Mouse (Mus musculus) kidney, postnatal 36 days (tissue): ENCODE measurements around the gene Gm20388.

Experiments used
- DNase-seq, 2 experiments: peaks; one replicate each; pipeline ENCODE4 v3.0.0; 2021 to 2022; ENCODE audit warnings: mixed read lengths in 2 of 2

The Gm20388 gene

DNA sequence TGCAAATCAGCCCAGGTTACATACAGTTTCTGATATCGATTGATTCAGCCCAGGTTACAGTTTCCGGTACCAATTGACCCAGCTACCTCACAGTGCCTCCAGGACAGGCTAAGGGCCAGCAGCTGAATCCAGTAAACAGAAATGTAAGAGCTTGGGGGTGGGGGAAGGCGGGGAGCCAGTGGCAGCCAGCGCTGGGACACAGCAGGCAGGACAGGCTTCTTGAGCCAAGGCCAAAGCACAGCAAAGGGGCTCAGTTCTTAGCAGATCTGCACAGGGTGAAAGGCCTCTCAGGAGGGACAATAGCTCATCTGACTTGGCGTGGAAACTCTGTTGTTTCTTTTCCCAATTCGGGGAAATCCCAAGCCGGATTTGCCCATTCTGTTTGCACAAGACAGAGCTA is 3866.7 kb downstream of the Gm20388 start:
- no peak for DNase-seq

DNA sequence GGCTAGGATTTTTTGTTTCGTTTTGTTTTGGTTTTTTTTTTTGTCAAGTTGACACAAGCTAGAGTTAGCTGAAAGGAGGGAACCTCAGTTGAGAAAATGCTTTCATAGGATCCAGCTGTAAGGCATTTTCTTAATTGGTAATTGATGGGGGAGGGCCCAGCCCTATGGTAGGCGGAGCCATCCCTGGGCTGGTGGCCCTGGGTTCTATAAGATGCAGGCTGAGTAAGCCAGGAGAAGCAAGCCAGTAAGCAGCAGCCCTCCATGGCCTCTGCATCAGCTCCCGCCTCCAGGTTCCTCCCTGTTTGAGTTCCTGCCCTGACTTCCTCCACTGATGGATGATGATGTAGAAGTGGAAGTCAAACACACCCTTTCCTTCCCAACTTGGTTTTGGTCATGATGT is 3869.8 kb downstream of the Gm20388 start:
- no peak for DNase-seq

DNA sequence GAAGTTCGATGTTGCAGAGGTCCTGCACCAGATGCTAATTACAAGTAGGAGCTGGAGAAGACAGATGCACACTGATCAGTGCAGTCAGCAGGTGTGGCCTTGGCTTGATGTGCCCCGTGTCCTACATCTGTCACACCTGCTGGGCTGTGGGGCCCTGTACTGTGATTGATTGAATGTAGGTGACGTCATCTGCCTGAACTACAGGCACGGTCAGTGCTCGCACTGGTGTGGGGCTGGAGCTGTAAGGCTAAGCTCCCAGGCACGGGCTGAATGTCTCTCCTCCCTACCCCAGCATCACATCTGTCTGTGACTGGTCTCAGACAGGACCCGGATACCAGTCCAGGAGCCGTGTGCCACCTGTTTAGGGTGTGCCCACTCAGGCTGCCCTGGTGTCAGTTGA is 3870.6 kb downstream of the Gm20388 start:
- DNase-seq: no peak

DNA sequence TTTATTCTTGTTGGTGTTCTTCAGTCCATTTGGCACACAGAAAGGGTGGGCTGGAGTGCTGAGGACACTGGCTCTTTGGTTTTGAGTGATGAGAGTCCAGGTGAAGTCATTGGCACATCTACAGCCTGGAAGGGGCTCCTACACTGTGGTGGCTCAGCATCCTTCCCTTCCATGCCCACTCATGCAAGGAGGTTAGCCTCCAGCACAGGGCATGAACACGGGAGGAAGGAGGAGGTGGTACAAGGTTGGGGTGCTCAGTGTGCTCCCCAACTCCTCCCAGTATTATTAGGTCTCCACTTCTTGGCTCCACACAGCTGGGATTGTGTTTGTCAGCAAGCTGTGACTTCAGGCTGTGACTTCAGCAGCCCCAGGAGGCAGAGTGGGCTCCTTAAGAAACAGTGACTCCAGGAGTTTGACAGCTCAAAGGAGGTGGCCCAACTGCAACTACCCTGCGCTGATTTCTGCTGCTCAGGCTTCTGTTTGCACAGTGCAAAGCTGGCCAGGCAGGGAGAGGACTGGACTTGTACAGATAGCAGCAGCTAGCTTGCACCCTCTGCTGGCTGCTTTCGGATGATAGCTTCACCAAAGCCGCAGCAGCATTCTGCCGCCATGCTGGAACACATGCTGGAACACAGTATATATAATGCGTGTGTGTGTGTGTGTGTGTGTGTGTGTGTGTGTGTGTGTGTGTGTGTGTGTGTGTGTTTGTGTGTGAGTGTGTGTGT is 3873.0 kb downstream of the Gm20388 start:
- peak; percentile 79 to 90 for DNase-seq

DNA sequence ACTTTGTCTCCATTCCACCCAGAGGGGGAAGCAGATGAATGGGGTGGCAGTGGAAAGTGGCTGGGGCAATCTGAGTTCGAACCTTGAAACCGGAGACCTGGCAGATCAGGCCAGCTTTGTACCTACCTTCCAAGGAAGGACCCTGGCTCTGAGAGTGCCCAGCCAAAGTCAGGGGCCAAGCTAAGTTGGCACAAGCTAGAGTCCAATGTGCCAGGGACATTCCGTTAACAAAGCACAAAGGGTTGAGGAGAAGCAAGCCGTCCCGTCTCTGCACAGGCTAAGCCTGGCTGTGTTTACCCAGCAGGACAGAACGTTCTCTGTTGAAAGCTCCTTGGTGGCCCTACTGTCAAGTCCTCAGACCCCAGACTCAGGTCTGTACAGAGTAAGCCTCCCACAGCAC is 3875.5 kb downstream of the Gm20388 start:
- DNase-seq: peak; percentile 12 to 48

DNA sequence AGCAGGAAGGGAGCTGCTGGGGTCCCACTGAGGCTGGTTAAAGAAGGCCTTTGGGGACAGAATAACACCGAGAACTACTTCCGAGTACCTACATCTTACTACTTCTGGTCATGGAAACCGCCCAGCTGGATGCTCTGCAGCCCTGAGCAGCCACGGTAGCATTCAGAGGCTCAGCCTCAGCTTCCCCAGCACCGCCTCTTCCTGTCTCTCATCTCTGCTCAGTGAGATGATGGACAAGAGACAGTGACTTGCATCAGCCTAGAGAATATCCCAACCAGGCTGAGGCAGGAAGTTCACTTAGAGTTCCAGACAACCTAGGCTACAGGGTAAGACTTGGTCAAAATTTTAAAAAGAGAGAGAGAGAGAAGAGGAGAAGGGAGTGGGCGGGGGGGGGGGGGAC is 3876.0 kb downstream of the Gm20388 start:
- DNase-seq: no peak

DNA sequence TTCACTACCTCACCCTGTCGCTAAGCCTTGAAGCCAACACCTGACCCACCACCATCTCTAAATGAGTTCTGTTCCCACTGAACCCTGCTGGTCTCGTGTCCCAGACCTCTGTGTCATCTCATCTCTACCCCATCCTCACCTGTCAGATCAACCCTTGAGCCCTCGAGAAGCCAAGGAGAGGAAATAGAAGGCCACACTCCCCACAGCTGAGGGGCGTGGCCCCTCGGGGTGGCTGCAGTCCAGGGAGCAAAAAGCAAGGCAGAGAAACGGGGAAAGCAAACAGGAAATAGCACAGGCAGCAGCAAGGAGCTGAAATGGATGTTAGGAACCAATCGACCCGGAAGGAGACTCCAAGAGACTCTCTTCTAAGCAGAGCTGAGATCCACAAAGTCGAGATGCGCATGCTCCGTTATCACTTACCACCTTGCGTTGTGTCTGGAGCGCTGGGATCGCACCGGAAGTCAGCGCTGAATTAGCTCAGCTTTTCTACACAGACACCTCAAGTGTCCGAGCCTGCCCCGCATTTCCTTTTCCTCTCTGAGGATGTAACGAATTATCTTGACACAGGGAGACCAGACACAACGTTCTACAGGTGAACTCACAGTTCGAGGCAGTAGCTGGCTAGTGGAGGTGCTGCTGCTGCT is 3876.7 kb downstream of the Gm20388 start:
- DNase-seq: no peak

DNA sequence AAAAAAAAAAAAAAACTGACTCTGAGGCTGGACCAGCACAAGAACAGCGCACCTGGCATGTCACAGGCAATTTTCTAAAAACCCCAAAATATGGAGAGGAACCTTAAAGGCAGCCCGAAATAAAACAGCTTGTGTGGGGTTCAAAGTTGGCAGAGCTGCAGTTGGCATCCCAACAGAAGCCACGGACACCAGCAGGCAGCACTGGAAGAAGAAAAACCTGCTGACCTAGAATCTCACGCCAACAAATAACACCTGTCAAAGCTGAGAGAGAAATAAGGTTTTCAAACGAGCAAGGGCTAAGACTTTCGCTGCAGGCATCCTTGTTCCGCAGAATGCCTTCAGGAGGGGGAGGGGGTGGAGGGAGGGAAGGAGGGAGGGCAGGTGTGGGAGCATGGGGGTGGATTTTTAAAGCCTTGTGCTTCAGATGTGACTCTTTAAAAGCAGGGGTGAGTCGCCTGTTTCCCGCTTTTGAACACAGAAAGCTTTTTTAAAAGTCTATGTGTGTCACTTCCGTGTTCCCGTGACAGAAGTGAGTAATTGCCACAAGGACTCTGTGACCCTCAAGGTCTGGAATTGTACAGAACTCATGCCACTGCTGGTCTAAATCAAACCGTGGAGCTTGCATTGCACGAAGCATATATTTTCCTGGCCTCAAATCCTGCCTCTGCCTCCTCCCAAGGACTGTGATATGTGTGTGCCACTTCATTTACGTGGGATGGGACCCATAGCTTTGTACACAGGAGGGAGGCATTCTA is 3878.0 kb downstream of the Gm20388 start:
- DNase-seq: no peak

DNA sequence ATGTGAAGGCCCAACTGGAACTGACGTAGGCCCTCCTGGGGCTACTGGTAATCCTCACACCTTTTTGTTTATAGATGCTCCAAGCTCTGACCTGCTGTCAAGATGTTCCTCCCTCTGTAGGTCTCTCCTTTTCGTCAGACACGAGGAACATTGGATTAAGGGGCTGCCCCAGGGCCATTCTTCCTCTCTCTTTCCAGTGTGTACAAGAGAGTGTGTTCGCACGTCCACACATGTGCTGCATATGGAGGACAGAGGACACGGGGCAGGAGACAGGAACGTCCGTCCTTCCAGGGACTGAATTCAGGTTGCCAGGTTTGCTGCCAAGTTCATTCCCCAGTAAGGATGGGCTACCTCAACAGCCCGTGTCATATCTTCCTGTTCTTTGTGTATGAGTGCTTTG is 3878.8 kb downstream of the Gm20388 start:
- no peak for DNase-seq

DNA sequence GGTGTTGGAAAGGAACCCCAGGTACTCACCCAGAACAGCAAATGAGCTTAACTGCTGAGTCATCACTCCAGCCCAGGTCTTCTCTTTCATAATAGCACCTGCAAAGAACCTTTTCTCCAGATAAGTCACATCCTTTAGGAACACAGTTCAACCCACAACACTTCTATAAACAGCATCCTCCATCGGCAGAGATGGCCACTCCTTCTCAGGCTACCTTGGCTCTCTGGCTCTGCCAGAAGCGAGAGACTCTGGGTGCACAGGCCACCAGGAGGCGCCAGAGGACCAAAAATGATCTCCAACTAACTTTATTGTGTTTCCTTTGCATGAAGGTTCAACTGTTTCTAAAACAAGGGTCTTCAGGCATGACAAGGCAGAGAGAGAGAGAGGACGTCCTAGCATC is 3879.3 kb downstream of the Gm20388 start:
- DNase-seq: peak; percentile 85 to 96

DNA sequence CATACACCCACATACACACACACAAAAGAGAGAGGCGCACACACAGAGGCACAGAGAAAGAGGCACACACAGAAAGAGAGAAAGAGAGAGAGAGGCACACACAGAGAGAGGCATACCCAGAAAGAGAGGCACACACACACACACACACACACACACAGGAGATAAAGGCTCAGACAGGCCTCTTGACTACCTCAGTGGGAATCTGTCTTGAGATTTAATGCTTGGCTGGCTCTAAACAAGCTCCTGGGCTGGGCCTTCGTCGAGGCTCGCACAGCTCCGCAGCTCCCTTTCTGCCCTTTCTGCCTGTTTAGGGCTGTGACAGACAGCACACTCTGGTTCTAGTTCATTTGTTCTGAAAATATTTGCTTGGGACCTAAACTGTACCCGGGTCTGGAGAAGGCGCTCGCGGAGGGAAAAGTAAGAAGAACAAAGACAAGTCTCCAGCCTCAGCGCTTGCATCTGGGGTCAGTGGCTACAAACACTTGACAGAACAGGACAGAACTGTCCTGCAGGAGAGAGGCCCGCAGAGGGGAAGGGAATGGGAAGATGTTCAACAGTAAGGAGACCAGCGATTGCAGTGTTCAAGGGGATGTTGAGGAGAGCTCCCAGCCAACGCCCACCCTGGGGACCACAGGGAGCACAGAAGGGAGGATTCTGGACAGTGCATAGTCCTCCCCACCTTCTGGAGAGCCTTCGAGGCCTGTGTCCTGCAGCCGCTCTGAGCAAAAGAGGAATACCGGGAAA is 3880.6 kb downstream of the Gm20388 start:
- peak; percentile 29 to 38 for DNase-seq

DNA sequence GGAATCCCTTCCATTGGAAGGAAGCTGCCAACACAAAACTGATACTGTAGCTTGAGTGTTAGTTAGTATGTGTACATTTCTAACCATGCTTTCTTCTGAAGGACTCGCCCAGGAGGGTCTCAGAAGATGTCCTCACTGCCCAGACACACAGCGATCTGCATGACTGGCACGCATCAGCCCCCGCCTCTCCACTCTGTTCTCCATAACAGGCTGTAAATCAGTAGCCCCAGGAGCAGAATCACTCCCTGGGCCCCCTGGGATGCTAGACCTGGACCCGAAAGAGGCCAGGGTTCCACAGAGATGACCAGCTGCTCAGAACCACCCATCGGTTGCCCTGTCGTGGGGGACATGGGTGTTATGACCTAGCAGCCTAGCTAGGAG is 3881.2 kb downstream of the Gm20388 start:
- DNase-seq: no peak

DNA sequence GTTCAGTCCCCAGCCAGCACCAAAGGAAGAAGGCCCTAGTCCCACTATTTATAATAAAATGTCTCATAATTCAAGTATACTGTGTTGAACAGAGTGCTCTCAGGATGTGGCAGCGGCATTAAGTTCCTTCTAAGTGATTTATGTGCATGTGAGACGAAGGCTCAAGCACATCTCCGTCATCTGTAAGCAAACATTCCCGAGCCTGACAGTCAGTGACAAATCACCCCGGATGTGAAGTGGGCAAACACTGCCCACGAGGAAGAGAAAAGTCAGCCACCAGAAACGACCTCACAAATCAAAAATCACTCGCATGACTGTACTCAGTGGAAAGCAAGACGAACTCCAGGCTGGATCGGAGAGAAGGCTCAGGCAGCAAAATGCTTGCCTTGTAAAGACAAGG is 3883.3 kb downstream of the Gm20388 start:
- no peak for DNase-seq

DNA sequence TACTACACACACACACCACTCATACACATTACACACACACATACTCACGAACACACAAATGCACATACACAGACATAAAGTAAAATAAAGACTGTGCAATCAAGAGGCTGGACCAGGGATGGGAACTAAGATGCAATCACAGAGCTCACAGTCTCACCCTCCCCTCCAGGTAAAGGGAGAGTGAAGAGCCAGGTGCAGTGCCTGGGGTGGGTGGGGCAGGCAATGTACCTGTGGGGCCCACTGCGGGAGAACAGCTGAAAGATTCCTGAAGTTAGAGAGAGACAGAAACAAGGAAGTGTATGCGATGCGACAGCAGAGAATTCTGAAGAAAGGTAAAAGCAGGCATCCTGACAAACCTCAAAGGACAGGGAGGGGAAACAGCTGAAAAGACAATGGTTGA is 3884.1 kb downstream of the Gm20388 start:
- DNase-seq: no peak

DNA sequence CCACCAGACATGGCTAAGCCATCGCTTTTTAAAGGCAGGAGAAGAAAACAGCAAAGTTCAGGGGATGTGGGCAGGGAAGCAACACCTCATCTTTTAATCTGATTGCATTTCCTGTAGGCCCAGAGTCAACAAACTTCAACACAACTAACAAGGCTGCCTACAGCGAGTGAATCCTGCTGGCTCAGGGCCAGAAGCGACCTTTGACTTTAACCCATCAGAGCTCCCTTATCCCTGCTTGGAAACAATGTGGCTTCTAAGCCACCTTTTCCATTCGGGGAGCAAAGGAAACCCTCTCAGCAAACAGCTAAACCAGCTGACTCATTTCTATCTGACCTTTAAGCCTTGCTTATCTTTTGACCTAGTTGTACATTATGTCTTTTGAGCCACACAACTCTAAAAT is 3886.1 kb downstream of the Gm20388 start:
- DNase-seq: peak; percentile 45 to 79

DNA sequence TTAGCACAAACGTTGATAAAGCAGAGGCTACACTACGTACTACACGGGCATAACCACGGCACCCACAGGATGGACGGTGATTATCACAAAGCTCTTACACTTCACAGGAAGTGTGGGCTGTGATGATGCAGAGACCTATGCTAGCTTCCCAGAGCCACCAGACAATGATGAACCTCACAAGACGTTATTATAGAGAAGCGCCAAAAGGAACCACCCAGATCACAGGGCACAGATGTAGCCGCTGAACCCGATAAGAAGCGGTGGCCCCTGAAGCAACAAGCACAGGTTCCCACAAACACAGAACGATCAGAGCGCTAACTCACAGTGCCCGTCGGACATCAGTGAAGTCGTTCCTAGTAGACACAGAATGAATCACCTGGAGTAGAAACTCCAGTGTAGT is 3887.3 kb downstream of the Gm20388 start:
- no peak for DNase-seq

DNA sequence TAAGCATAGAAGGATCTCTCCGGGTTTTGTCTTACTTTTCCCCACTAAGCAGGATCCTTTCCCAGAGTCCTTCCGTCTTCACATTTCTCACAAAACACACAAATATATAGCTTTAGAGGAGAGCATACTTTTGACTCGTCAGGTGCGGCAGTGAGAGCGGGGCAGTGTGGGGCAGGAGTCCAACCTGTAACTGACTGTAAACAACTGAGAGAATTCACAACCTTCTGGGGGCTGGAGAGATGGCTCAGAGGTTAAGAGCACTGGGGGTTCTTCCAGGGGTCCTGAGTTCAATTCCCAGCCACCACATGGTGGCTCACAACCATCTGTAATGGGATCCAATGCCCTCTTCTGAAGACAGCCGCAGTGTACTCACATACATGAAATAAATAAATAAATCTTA is 3888.8 kb downstream of the Gm20388 start:
- no peak for DNase-seq

DNA sequence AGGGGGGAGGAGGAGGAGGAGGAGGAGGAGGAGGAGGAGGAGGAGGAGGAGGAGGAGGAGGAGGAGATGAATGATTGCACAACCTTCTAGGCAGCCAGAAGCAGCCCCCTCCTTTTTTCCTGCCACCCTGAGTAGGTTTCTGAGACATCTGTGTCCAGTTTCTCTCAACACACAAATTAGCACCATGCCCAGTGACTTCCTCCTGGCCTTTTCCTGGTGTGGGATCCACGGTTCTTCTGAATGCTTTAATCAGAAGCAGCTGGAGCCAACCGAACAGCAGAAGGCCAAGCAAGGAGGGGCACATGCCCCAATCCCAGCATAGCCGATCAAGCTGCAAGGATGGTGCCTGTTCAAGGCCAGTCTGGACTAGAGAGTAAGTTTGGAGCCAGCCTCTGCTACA is 3889.2 kb downstream of the Gm20388 start:
- no peak for DNase-seq

DNA sequence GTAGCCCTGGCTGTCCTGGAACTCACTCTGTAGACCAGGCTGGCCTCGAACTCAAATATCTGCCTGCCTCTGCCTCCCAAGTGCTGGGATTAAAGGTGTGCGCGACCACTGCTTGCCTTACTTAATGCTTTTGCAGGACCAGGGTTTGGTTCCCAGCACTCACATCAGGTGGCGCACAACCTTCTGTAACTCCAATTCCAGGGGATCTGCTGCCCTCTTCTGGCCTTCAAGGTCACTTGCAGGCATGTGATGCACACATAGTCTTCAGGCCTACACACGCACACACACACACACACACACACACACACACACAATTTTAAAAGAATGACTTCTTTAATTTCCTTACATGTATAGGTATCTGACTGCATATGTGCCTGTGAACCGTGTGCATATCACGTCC is 3890.2 kb downstream of the Gm20388 start:
- DNase-seq: no peak

DNA sequence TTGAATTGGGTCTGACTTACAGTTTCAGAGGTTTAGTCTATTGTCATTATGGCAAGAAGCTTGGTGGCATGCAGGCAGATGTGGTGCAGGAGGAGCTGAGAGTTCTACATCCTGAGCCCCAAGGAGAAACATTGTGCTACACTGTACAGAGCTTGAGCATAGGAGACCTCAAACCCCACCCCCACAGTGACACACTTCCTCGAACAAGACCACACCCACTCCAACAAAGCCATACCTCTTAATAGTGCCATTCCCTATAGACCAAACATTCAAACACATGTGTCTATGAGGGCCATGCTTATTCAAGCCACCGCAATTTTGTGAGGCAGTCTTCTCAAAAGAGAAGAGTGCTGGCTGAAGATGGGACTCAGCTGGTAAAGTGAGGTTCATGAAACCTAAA is 3890.9 kb downstream of the Gm20388 start:
- no peak for DNase-seq

DNA sequence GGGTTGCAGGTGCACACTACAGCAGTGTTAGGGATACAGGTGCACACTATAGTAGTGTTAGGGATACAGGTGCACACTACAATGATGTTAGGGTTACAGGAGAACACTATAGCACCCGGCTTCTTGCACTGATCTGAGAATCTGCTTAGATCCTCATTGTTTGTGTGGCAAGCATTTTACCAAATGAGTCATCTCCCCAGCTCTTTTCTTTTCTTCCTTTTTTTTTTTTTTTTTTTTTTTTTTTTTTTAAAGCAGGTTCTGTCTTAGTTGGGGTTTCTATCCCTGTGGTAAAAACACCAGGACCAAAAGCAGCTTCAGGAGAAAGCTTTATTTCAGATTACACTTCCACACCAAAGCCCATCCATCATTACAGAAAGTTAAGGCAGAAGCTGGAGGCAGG is 3893.0 kb downstream of the Gm20388 start:
- DNase-seq: no peak

DNA sequence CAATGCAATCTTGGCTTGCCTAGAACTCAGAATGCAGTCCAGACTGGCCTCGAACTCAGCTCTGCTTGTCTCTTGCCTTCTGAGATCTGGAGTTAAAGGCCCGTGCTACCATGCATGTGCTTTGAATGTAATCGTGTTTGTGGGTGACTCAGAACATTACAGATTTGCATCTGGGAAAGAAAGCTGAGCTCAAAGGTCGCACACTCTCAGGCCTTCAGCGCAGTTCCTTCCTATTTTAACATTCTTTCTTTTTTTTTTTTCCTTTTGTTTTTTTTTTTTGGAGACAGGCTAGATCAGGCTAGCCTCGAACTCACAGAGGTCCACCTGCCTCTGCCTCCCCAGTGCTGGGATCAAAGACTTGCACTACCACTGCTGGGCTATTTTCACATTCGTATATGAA is 3893.9 kb downstream of the Gm20388 start:
- no peak for DNase-seq

DNA sequence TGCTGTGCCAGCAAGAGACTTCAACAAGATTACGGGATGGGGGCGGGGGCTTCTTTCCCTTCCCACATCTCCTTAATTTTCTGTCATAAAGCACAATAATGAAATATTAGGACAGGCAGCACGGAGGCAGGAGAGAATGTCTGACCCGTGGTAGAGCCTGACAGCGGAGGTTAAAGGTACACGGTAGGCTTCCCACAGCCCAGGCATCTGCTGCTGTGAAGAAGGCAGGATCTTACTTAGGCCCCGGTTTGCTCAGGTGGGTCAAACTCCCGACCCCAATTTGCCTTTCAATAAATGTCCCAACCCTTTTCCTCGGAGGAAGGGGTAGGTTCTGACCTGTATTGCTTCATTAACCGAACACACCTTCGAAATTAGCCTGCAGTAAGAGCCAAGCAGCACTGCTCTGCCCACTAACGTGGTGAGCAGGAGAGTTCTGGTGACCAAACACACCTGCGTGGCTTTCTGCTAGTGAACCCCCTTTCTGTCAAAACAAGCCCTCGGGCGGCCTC is 3894.6 kb downstream of the Gm20388 start:
- no peak for DNase-seq
